Mouse (Mus musculus) splenic B cell, adult 2 months (primary cell): ENCODE results near the gene Otulin.
A peak's percentile ranks its signal among the peaks of the same experiment; 100 is the strongest.

Experiments
- DNase-seq: peaks from one replicate; pipeline ENCODE4 v3.0.0-alpha.2; 2011; ENCODE audit warnings: low read depth, low spot score
- H3K27me3 ChIP-seq: 2 replicates; pipeline ENCODE4 v1.6.1; 2012; ENCODE audit warnings: mild to moderate bottlenecking, low read length, moderate library complexity, mixed read lengths; ENCODE audit not compliant: control insufficient read depth, poor library complexity, insufficient read depth, severe bottlenecking
- H3K36me3 ChIP-seq: 2 replicates; pipeline ENCODE4 v1.6.1; 2012; ENCODE audit warnings: mild to moderate bottlenecking, low read length, moderate library complexity, mixed read lengths; ENCODE audit not compliant: control insufficient read depth, poor library complexity, insufficient read depth, severe bottlenecking

The Otulin gene

GRCm38 (mm10) chr15:27630601-27631383 is at the start of gene Otulin:
Gene Otulin (minus strand): TSS chr15:27630693.
- DNase-seq = peak; percentile 97
- Histone ChIP-seq H3K27me3 (no peaks in the 10 kb centered on the region), H3K36me3 (0 out of 2 replicates have a peak, but pooled peaks cover 4% of the 10 kb centered on the region)

GRCm38 (mm10) chr15:27678511-27678910 is 48.0 kb upstream of the Otulin start:
- DNase-seq = no peak
- Histone ChIP-seq H3K27me3 (no peaks in the 10 kb centered on the region; the same call in none of the 2 replicates), H3K36me3 (no peaks in the 10 kb centered on the region)

GRCm38 (mm10) chr15:27677801-27678200 is 47.3 kb upstream of the Otulin start:
- no peaks in the 10 kb centered on the region for H3K36me3 ChIP-seq
- DNase-seq = no peak
- no peaks in the 10 kb centered on the region; the same call in none of the 2 replicates for H3K27me3 ChIP-seq

GRCm38 (mm10) chr15:27676211-27676610 is 45.7 kb upstream of the Otulin start:
- no peaks in the 10 kb centered on the region for H3K36me3 ChIP-seq
- DNase-seq = no peak
- H3K27me3 ChIP-seq = no peaks in the 10 kb centered on the region; the same call in 1 of the 2 replicates

- Histone ChIP-seq H3K36me3 (no peaks in the 10 kb centered on the region), H3K27me3 (no peaks in the 10 kb centered on the region; the same call in 1 of the 2 replicates)
- peak; percentile 17 for DNase-seq
Observed at GRCm38 (mm10) chr15:27675122-27675521, 44.6 kb upstream of the Otulin start.

GRCm38 (mm10) chr15:27674041-27674440 is 43.5 kb upstream of the Otulin start:
- Histone ChIP-seq H3K27me3 (no peaks in the 10 kb centered on the region; the same call in 1 of the 2 replicates), H3K36me3 (no peaks in the 10 kb centered on the region)
- DNase-seq = no peak

GRCm38 (mm10) chr15:27673151-27673550 is 42.7 kb upstream of the Otulin start:
- DNase-seq = no peak
- Histone ChIP-seq H3K27me3 (no peaks in the 10 kb centered on the region; the same call in 1 of the 2 replicates), H3K36me3 (no peaks in the 10 kb centered on the region)

- no peaks in the 10 kb centered on the region; the same call in 1 of the 2 replicates for H3K27me3 ChIP-seq
- H3K36me3 ChIP-seq = no peaks in the 10 kb centered on the region
- no peak for DNase-seq
Observed at GRCm38 (mm10) chr15:27672259-27672658, 41.8 kb upstream of the Otulin start.

- H3K27me3 ChIP-seq = no peaks in the 10 kb centered on the region; the same call in 1 of the 2 replicates
- H3K36me3 ChIP-seq = no peaks in the 10 kb centered on the region
- DNase-seq = peak; percentile 38
Observed at GRCm38 (mm10) chr15:27671612-27672245, 41.2 kb upstream of the Otulin start.

GRCm38 (mm10) chr15:27670708-27671107 is 40.2 kb upstream of the Otulin start:
- peak; percentile 66 for DNase-seq
- no peaks in the 10 kb centered on the region; the same call in 1 of the 2 replicates for H3K27me3 ChIP-seq
- no peaks in the 10 kb centered on the region for H3K36me3 ChIP-seq

GRCm38 (mm10) chr15:27669931-27670411 is 39.5 kb upstream of the Otulin start:
- Histone ChIP-seq H3K36me3 (no peaks in the 10 kb centered on the region), H3K27me3 (no peaks in the 10 kb centered on the region)
- DNase-seq = peak; percentile 30

- Histone ChIP-seq H3K27me3 (no peaks in the 10 kb centered on the region), H3K36me3 (no peaks in the 10 kb centered on the region)
- DNase-seq = no peak
Observed at GRCm38 (mm10) chr15:27669276-27669675, 38.8 kb upstream of the Otulin start.

- no peaks in the 10 kb centered on the region for H3K27me3 ChIP-seq
- H3K36me3 ChIP-seq = no peaks in the 10 kb centered on the region
- DNase-seq = no peak
Observed at GRCm38 (mm10) chr15:27668557-27668956, 38.1 kb upstream of the Otulin start.

GRCm38 (mm10) chr15:27668001-27668461 is 37.5 kb upstream of the Otulin start:
- Histone ChIP-seq H3K27me3 (no peaks in the 10 kb centered on the region), H3K36me3 (no peaks in the 10 kb centered on the region)
- no peak for DNase-seq
